Mouse (Mus musculus) gastrocnemius, postnatal 4 days (tissue): ENCODE data around the gene Hmcn1. TPM values are rescaled to one million over a fixed set of nuclear protein-coding genes. Genes with fewer than 3 reads are reported as not detected.

Experiments used
- DNase-seq, 2 experiments: peaks; one replicate each; pipeline ENCODE4 v3.0.0; 2021 to 2022; ENCODE audit warnings: low spot score in 2 of 2, mixed read lengths in 2 of 2
- long read RNA-seq, 2 experiments: library from polyadenylated mRNA; stranded (forward); transcript quantifications; one replicate each; pipeline ENCODE4 v2.0.0; 2021
- total RNA-seq, 2 experiments: library from RNA; stranded (reverse); gene quantifications; 2 replicates each; pipeline ENCODE4 v1.2.3; 2021

The Hmcn1 gene
- 10 to 100 TPM; 13.6 to 16.2 TPM for total RNA-seq
- long read RNA-seq, experiment 1, partial matches to known transcripts: 1 of 5 reads
- long read RNA-seq, experiment 1, other reads (novel, unspliced or antisense): 2 of 5 reads
- long read RNA-seq, experiment 2, partial matches to known transcripts: 0 of 4 reads
- long read RNA-seq, experiment 2, other reads (novel, unspliced or antisense): 3 of 4 reads

GRCm38 (mm10) chr1:150993162-150994064 is at the start of gene Hmcn1:
Gene Hmcn1, minus strand, starts transcription at chr1:150993435.
- peak; percentile 41 to 62 for DNase-seq

GRCm38 (mm10) chr1:151040945-151041649 is 47.9 kb upstream of the Hmcn1 start:
- DNase-seq: no peak

GRCm38 (mm10) chr1:151040290-151040689 is 47.1 kb upstream of the Hmcn1 start:
- no peak for DNase-seq

DNA sequence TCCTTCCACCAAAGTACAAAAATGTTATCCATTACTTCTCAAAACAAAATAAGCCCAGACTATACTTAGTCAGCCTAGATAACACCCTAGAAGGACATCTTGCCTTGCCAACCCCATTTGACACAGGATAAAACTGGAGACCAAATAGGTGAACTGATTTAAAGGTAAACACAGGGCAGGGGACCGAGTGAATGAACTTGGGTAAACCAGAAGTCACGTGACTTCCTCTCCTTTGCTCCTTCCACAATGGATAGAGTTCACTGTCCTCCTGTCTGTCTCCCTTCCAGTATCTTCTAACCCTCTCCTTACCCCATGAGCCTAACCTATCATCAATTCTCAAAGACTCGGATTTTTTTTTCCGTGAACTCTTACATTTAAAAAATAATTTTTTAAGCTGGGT is 46.0 kb upstream of the Hmcn1 start:
- no peak for DNase-seq

DNA sequence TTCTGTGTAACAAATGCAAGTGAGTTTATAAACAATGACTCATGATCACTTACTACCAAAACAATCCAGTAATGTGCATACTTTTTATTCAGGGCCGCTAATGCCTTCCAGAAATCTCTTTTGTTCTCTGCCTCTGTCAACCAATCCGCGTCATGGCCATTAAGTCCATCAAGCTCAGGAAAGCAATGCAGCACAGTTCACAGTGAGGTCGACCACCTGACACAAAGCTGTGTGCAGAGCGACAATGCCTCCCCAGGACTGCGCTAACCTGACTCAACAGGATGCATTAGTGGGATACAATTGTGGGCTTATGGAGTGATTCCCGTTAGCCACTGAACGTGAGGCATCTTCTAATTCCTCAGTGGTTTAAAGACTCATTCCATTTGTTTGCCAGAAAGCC is 45.3 kb upstream of the Hmcn1 start:
- no peak for DNase-seq

DNA sequence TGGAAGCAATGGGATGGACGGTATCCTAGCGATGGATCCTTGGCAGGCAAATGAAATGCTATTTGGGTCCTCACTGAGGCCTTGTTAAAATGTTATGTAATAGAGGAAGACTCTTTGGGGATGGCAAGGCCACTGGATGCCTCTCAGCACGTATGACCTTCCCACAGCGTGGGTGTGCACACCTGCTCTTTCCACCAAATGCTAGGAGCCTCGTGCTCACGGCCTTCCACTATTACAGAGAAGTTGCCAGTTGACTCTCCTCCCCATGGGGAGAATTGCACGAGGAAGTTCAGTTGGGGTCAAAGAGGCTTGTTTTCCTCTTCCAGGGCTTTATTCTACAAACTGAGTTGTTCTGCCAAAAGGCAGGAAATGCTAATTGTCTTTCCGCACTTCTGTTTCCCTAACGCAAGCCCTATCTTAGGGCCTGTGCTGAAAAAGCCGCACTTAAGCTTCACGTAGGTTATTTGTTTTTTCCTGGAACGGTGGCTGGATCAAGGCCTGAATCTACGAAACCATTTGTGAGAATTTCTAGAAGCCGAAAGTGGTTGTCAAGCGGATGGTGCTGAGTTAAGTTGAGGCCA is 43.3 kb upstream of the Hmcn1 start:
- DNase-seq: no peak

DNA sequence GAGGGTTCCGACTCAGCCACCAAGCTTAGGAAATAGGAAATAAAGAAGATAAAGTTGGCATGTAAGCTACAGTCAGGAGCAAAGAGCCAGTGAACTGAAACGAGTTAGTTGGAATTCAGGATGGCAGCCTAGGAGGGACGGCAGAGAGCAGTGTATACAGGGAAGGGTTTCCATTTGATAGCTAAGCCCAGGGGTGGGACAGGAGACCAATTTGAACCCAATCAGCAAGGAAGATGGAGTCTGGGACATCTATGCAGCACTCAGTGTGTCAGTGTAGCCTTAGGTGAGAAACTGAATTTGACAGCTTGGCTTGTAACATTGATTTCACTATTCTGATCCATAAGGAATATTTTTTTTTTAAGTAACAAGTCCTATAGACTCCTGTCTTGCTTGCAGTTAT is 42.5 kb upstream of the Hmcn1 start:
- no peak for DNase-seq

DNA sequence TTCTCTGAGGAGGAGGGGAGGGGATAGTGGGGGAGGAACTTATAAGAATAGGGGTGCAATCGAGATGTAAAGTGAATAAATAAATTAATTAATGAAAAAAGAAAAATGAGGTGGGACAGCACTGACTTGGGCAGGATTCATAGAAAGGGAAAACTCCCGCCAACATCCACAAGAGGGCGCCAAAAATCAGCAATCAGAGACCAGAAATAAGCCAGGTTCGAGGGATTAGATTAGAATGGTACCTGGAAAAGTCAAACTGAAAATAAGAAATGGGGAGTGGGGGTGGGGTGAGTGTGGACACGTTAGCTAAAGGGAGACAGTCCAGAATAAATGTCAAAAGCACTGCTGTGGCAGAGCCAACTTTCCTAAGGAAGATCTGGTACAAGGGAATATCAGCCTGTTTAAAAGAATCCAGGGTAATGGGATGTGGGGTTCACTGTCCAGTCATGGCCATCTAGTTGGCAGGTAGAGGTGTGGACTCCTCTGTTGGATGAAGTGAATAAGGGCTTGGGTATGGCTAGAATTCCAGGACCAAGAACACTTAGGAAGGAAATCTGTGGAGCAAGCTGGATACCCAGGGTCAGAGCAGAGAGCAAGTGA is 41.9 kb upstream of the Hmcn1 start:
- peak; percentile 31 to 55 for DNase-seq

DNA sequence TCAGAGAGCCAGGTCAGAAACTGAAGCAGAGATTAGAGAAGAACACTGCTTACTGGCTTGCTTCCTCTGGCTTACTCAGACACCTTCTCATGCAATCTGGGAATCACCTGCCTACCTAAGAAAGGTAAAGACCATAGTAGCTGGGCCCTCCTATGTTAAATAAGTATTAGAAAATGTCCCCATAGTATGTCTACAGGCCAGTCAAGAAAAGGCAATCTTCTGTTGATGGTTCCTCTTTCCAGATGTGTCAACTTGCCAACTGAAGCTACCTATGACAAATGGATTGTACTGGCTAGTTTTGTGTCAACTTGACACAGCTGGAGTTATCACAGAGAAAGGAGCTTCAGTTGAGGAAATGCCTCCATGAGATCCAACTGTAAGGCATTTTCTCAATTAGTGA is 40.1 kb upstream of the Hmcn1 start:
- DNase-seq: peak in 1 of 2 experiments; percentile 2

DNA sequence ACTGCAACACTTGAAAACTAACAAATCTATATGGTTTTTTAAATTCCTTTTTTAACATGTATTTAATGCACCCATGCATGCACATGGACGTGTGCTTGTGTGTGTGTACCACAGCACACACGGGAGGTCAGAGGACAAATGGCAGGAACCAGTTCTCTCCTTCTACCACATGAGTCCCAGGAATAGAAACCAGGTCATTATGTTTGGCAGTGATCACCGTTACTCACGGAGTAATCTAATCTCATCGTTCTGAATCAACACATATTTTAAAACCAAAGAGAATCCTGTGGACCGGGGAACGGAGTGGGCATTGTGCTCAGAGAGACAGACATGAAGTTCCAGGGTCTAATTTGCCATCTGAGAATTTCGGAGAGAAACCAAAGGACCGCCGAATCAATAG is 38.3 kb upstream of the Hmcn1 start:
- peak in 1 of 2 experiments; percentile 4 for DNase-seq

DNA sequence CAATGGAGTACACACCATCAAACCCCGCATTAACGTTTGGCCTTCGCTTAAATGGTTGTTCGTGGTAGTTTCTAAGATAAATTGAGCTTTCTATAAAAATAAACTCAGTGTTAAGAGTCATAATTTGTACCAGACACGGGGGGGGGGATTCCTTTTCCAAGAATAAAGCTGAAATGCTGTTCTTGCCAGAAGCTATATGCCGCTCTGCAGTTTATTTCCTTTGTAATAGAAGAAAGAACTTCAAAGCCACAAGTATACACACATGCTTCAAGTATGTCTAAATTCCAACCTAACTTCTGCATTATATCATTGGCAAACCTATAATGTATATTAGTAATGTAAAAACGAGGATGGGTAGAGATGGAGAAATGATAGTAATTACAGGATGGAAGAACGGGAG is 37.9 kb upstream of the Hmcn1 start:
- DNase-seq: no peak

DNA sequence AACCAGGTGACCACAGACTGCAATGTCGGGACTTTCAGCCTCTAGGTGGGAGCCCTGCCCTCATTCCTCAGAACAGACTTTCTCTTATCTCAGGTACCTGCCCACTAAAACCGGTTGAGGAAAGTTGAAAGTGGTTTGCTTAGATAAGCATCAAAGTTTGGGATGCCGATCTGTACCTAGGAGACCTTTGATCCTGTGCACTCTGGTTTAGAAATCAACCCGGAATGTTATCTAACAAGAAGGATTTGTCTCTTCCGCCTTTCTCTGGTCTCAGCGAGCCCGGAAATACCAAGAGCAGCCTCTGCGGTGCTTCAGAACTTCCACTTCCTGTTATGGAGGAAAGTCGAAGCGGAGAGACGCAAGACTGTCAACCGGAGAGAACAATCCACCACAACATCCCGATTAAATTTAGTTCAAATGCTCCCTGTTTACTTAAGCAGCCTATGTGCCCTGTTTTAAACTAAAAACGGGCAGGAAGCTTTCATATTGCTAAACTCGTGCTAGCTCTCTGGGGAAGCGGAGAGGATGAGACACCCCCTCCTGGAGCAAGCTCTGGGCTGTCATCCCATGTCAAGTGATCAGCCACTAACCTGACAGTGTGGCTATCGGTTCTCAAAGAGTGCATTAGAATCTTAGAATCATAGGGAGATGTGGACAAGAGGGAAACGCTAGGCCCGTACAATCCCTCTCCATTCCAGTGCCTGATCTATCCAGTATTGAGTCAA is 32.0 kb upstream of the Hmcn1 start:
- DNase-seq: no peak

DNA sequence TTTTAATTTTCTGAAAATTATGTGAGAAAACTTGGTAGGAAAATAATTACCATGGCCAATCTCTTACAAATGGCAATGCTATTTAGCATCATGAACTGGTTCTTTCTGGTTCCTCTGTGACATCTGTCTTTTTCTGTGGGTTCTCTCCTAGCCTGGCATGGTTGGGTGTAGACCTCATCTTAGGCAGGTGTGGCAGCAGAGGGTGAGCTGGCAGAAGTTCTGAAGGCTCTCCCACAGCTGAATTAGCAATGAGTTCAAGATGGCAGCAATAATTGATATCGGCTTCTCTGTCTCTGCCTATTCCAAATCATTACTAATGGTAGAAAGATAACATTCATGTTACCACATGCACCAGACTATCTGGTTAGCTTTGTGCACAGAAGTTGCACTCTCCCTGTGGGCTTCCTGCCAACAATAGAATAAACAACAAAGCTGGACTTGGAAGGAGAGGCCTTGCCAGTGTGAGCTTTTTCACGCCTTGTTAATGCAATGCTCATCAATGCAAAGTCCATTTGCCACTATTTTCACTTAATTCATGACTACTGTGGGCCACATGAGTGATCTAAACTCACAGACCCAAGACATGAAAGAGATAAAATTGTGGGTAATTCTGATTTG is 26.1 kb upstream of the Hmcn1 start:
- no peak for DNase-seq

GRCm38 (mm10) chr1:151011056-151011455 is 17.8 kb upstream of the Hmcn1 start:
- peak; percentile 55 to 70 for DNase-seq

- DNase-seq: peak in 1 of 2 experiments; percentile 43
These were observed 16.0 kb upstream of the Hmcn1 start for GRCm38 (mm10) chr1:151009115-151009797.

DNA sequence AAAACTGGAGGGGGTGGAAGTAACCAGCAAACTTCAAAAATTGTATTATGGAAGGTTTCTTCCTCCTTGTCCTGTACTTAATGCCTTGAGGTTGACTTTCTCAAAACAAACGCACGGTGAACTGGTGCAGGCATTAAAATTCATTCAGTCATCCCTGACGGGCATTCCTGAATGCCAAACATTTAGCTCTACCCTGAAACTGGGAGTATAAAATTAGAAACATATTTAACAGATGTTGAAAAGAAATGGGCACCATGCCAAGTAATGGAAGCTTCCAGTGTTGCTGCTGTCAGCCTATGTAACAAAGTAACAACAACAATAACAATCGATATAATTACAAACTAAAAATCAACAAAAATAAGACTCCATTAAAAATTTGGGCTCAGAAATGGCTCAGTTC is 14.5 kb upstream of the Hmcn1 start:
- DNase-seq: no peak

DNA sequence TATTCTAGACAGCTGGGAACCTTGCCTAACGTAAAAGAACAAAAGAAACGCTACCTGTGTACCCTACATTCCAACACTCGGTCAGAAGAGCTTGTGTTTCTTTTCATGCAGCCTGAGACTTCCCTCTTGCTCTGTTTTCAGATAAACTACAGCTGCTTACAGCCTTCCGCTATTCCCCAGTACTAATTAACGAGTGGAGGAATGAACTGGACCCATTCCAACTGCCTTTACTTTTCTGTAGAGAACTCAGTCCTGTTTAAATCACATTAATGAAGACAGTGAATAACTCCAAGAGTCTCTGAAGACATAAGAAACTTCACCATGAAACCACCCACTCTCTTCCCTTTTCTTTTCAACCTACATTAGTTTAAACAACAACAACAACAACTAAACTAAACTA is 10.8 kb upstream of the Hmcn1 start:
- DNase-seq: no peak

GRCm38 (mm10) chr1:151001868-151002428 is 8.7 kb upstream of the Hmcn1 start:
- no peak for DNase-seq

DNA sequence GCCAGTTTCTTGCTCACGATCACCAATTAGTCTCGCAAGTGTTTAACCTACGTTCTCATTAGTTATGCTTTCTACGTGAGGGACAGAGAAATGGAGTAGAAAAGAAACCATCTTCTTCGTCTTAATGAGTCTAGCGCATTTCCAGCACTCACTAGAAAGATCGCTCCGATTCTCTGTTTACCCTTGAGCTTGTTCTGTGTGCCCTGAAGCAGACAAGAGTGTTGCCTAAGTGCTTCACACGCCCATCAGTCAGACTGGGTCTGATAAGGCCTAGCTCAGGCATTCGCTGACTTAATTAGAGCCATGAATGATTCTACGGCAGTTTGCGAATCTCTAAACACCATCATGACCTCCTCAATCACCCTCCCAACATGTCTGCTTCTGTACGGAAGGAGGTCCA is 7.5 kb upstream of the Hmcn1 start:
- DNase-seq: no peak
